Mouse (Mus musculus) midbrain, embryonic 13.5 days (tissue): Measurements from ENCODE around the gene Junb. TPM values are rescaled to one million over a fixed set of nuclear protein-coding genes. Genes with fewer than 3 reads are reported as not detected.

Experiments
- ATAC-seq: fragments of 200-750 bp; cut with Nextera tagmentation; 2 replicates; pipeline ENCODE4 v1.8.0; 2017; ENCODE audit warnings: mild to moderate bottlenecking, moderate TSS enrichment, moderate library complexity
- H3K27ac ChIP-seq: fragments of 300-500 bp; sonication (generic); 2 replicates; pipeline ENCODE4 v1.5.1; 2015; ENCODE audit warnings: inconsistent platforms, mild to moderate bottlenecking, moderate library complexity
- H3K27me3 ChIP-seq: fragments of 300-500 bp; sonication (generic); 2 replicates; pipeline ENCODE4 v1.6.1; 2015; ENCODE audit warnings: mild to moderate bottlenecking, inconsistent platforms
- H3K36me3 ChIP-seq: fragments of 300-500 bp; sonication (generic); 2 replicates; pipeline ENCODE4 v1.6.1; 2015; ENCODE audit warnings: mild to moderate bottlenecking, inconsistent platforms
- H3K4me1 ChIP-seq: fragments of 300-500 bp; sonication (generic); replicated peaks from 2 replicates; pipeline ENCODE4 v1.6.1; 2015; ENCODE audit warnings: inconsistent platforms
- H3K4me2 ChIP-seq: fragments of 300-500 bp; sonication (generic); replicated peaks from 2 replicates; pipeline ENCODE4 v1.6.1; 2015; ENCODE audit warnings: moderate library complexity, mild to moderate bottlenecking, inconsistent platforms
- H3K4me3 ChIP-seq: fragments of 300-500 bp; sonication (generic); replicated peaks from 2 replicates; pipeline ENCODE4 v1.5.1; 2015; ENCODE audit warnings: mild to moderate bottlenecking, inconsistent platforms
- H3K9ac ChIP-seq: fragments of 300-500 bp; sonication (generic); replicated peaks from 2 replicates; pipeline ENCODE4 v1.6.1; 2015; ENCODE audit warnings: mild to moderate bottlenecking, inconsistent platforms
- H3K9me3 ChIP-seq: fragments of 300-500 bp; sonication (generic); 2 replicates; pipeline ENCODE4 v1.6.1; 2016; ENCODE audit warnings: mild to moderate bottlenecking, inconsistent platforms
- whole genome bisulfite sequencing: fragments of 180-500 bp; shearing (Covaris S2); methylation state at CpG from one replicate; pipeline ENCODE4 v1.1.7; 2015; 5-methylcytosine and 5-hydroxymethylcytosine counted together
- polyA plus RNA-seq: library from polyadenylated mRNA; unstranded; fragments of >200 nt; fragmentation: Nextera tagmentation; extraction: Ambion mirVana; gene quantifications from 2 replicates; pipeline ENCODE4 v1.2.1, GENCODE M21; 2015

The Junb gene
- polyA plus RNA-seq, 1 experiment from 2014 or later: 6.1 TPM

- no peak overlapping the region for H3K4me2 ChIP-seq
- H3K4me3 ChIP-seq: no peak overlapping the region
- ATAC-seq: no peak
- no peak overlapping the region for H3K27ac ChIP-seq
- H3K9me3 ChIP-seq: no peaks in the 10 kb centered on the region
- H3K4me1 ChIP-seq: peaks cover 7% of the 10 kb centered on the region; the same call in 1 of the 2 replicates
- 15% methylated on average over 28 of the region's 28 CpGs for WGBS
- peaks cover 72% of the 10 kb centered on the region for H3K27me3 ChIP-seq
- H3K36me3 ChIP-seq: no peaks in the 10 kb centered on the region
- H3K9ac ChIP-seq: no peak overlapping the region
Measured at GRCm38 (mm10) chr8:85011242-85011641, 32.7 kb upstream of the Junb start.

- ATAC-seq: no peak
- no peak overlapping the region for H3K4me2 ChIP-seq
- no peak overlapping the region for H3K4me3 ChIP-seq
- peaks cover 50% of the 10 kb centered on the region for H3K27me3 ChIP-seq
- H3K4me1 ChIP-seq: no peaks in the 10 kb centered on the region
- H3K36me3 ChIP-seq: peaks cover 3% of the 10 kb centered on the region
- no peak overlapping the region for H3K27ac ChIP-seq
- WGBS: 15% methylated on average over 25 of the region's 25 CpGs
- H3K9me3 ChIP-seq: no peaks in the 10 kb centered on the region
- no peak overlapping the region for H3K9ac ChIP-seq
Measured at GRCm38 (mm10) chr8:85007686-85008085, 29.2 kb upstream of the Junb start.

- H3K9ac ChIP-seq: peak overlapping the region; percentile 49; the same call in 1 of the 2 replicates
- H3K9me3 ChIP-seq: no peaks in the 10 kb centered on the region
- H3K27ac ChIP-seq: no peak overlapping the region
- peaks cover 22% of the 10 kb centered on the region for H3K27me3 ChIP-seq
- peaks cover 16% of the 10 kb centered on the region for H3K4me1 ChIP-seq
- H3K4me2 ChIP-seq: peak overlapping the region; percentile 46
- ATAC-seq: peak; percentile 85
- peaks cover 15% of the 10 kb centered on the region for H3K36me3 ChIP-seq
- 1% methylated on average over 17 of the region's 19 CpGs for WGBS
- H3K4me3 ChIP-seq: peak overlapping the region; percentile 15; the same call in 1 of the 2 replicates
Measured at GRCm38 (mm10) chr8:84997649-84998295, 19.3 kb upstream of the Junb start.

GRCm38 (mm10) chr8:84996978-84997377 lies 18.5 kb upstream of the Junb start:
- H3K27ac ChIP-seq: no peak overlapping the region
- H3K36me3 ChIP-seq: peaks cover 11% of the 10 kb centered on the region; the same call in 1 of the 2 replicates
- H3K4me2 ChIP-seq: no peak overlapping the region
- H3K4me1 ChIP-seq: peaks cover 16% of the 10 kb centered on the region
- ATAC-seq: 0 out of 2 replicates have a peak, but pooled peaks have one; percentile 17
- no peak overlapping the region for H3K9ac ChIP-seq
- H3K9me3 ChIP-seq: no peaks in the 10 kb centered on the region
- no peak overlapping the region for H3K4me3 ChIP-seq
- WGBS: 72% methylated on average over 5 of the region's 5 CpGs
- H3K27me3 ChIP-seq: peaks cover 22% of the 10 kb centered on the region

GRCm38 (mm10) chr8:84995680-84996079 lies 17.2 kb upstream of the Junb start:
- Histone ChIP-seq H3K4me1 (peaks cover 22% of the 10 kb centered on the region), H3K9ac (0 out of 2 replicates have a peak overlapping the region, but pooled peaks have one; percentile 46), H3K9me3 (no peaks in the 10 kb centered on the region), H3K27me3 (peaks cover 22% of the 10 kb centered on the region), H3K27ac (no peak overlapping the region), H3K36me3 (peaks cover 6% of the 10 kb centered on the region; the same call in 1 of the 2 replicates), H3K4me3 (no peak overlapping the region), H3K4me2 (no peak overlapping the region)
- 20% methylated on average over 25 of the region's 25 CpGs for WGBS
- ATAC-seq: no peak

GRCm38 (mm10) chr8:84994375-84994774 lies 15.9 kb upstream of the Junb start:
- Histone ChIP-seq H3K9me3 (no peaks in the 10 kb centered on the region), H3K36me3 (peaks cover 6% of the 10 kb centered on the region; the same call in 1 of the 2 replicates), H3K4me3 (no peak overlapping the region), H3K4me2 (no peak overlapping the region), H3K27ac (no peak overlapping the region), H3K4me1 (peaks cover 25% of the 10 kb centered on the region), H3K9ac (no peak overlapping the region), H3K27me3 (peaks cover 22% of the 10 kb centered on the region)
- 94% methylated on average over 9 of the region's 9 CpGs for WGBS
- ATAC-seq: no peak

GRCm38 (mm10) chr8:84990836-84991235 lies 12.3 kb upstream of the Junb start:
- Histone ChIP-seq H3K9me3 (no peaks in the 10 kb centered on the region), H3K4me3 (peak overlapping the region; percentile 59), H3K4me1 (peaks cover 23% of the 10 kb centered on the region), H3K36me3 (peaks cover 6% of the 10 kb centered on the region; the same call in 1 of the 2 replicates), H3K9ac (peak overlapping the region; percentile 71), H3K27me3 (peaks cover 42% of the 10 kb centered on the region), H3K27ac (peak overlapping the region; percentile 74), H3K4me2 (peak overlapping the region; percentile 87)
- WGBS: 2% methylated on average over 15 of the region's 15 CpGs
- peak; percentile 41 for ATAC-seq

GRCm38 (mm10) chr8:84990349-84990748 lies 11.8 kb upstream of the Junb start, which contains the start of gene Hook2:
Hook2 (plus strand) TSS chr8:84990603.
- peak; percentile 93 for ATAC-seq
- peak within 1 kb of the TSS; percentile 71 for H3K9ac ChIP-seq
- H3K4me1 ChIP-seq: peaks cover 22% of the 10 kb centered on the region
- WGBS: 0% methylated on average over 28 of the region's 28 CpGs
- peak within 1 kb of the TSS; percentile 74 for H3K27ac ChIP-seq
- peak within 1 kb of the TSS; percentile 87 for H3K4me2 ChIP-seq
- H3K9me3 ChIP-seq: no peaks in the 10 kb centered on the region
- peak within 1 kb of the TSS; percentile 59 for H3K4me3 ChIP-seq
- H3K36me3 ChIP-seq: peaks cover 6% of the 10 kb centered on the region; the same call in 1 of the 2 replicates
- H3K27me3 ChIP-seq: peaks cover 37% of the 10 kb centered on the region

GRCm38 (mm10) chr8:84989810-84990209 lies 11.3 kb upstream of the Junb start:
- Histone ChIP-seq H3K27ac (peak overlapping the region; percentile 74), H3K27me3 (peaks cover 34% of the 10 kb centered on the region), H3K4me3 (peak overlapping the region; percentile 59), H3K4me1 (peaks cover 27% of the 10 kb centered on the region), H3K9ac (peak overlapping the region; percentile 61), H3K4me2 (peak overlapping the region; percentile 87), H3K9me3 (no peaks in the 10 kb centered on the region), H3K36me3 (peaks cover under 1% of the 10 kb centered on the region; the same call in 1 of the 2 replicates)
- peak; percentile 70 for ATAC-seq
- under 1% methylated on average over 15 of the region's 15 CpGs for WGBS

GRCm38 (mm10) chr8:84989311-84989731 lies 10.8 kb upstream of the Junb start:
- H3K4me1 ChIP-seq: peaks cover 32% of the 10 kb centered on the region
- peak overlapping the region; percentile 28; the same call in 1 of the 2 replicates for H3K9ac ChIP-seq
- H3K27me3 ChIP-seq: peaks cover 37% of the 10 kb centered on the region
- ATAC-seq: no peak
- H3K27ac ChIP-seq: no peak overlapping the region
- WGBS: 12% methylated on average over 15 of the region's 15 CpGs
- H3K9me3 ChIP-seq: no peaks in the 10 kb centered on the region
- peak overlapping the region; percentile 87 for H3K4me2 ChIP-seq
- H3K36me3 ChIP-seq: no peaks in the 10 kb centered on the region
- peak overlapping the region; percentile 59; the same call in 1 of the 2 replicates for H3K4me3 ChIP-seq

- no peak overlapping the region for H3K27ac ChIP-seq
- H3K36me3 ChIP-seq: no peaks in the 10 kb centered on the region
- H3K9ac ChIP-seq: no peak overlapping the region
- H3K4me2 ChIP-seq: no peak overlapping the region
- no peak overlapping the region for H3K4me3 ChIP-seq
- H3K27me3 ChIP-seq: peaks cover 41% of the 10 kb centered on the region
- H3K9me3 ChIP-seq: no peaks in the 10 kb centered on the region
- H3K4me1 ChIP-seq: peaks cover 32% of the 10 kb centered on the region
- WGBS: 60% methylated on average over 2 of the region's 2 CpGs
- no peak for ATAC-seq
Measured at GRCm38 (mm10) chr8:84987903-84988302, 9.4 kb upstream of the Junb start.

- H3K4me1 ChIP-seq: peaks cover 32% of the 10 kb centered on the region
- no peak overlapping the region for H3K4me2 ChIP-seq
- no peak overlapping the region for H3K27ac ChIP-seq
- H3K36me3 ChIP-seq: no peaks in the 10 kb centered on the region
- no peak overlapping the region for H3K9ac ChIP-seq
- H3K4me3 ChIP-seq: no peak overlapping the region
- no peaks in the 10 kb centered on the region for H3K9me3 ChIP-seq
- ATAC-seq: no peak
- WGBS: 81% methylated on average over 5 of the region's 5 CpGs
- H3K27me3 ChIP-seq: peaks cover 45% of the 10 kb centered on the region
Measured at GRCm38 (mm10) chr8:84987388-84987787, 8.9 kb upstream of the Junb start.
